Mouse (Mus musculus) liver, adult 2 months (tissue): ENCODE data around the gene Kif3c.

Experiments used
- CTCF ChIP-seq: fragments of 200-500 bp; IDR thresholded peaks from 2 replicates; pipeline ENCODE4 v1.5.1; 2011; ENCODE audit warnings: low read depth, low read length, control low read depth
- POLR2A ChIP-seq: fragments of 200-500 bp; IDR thresholded peaks from 2 replicates; pipeline ENCODE4 v1.6.1; 2011; ENCODE audit warnings: low read length, control low read depth; ENCODE audit not compliant: insufficient read depth; ENCODE audit errors: extremely low read depth

GRCm38 (mm10) chr12:3319377-3319776 lies 45.6 kb upstream of the Kif3c start:
- TF ChIP-seq CTCF (no peak), POLR2A (no peak)
